Mouse (Mus musculus) left cerebral cortex, adult 2 months (tissue): ENCODE results near the gene Tesk2. TPM values are rescaled to one million over a fixed set of nuclear protein-coding genes. Genes with fewer than 3 reads are reported as not detected.
A peak's percentile ranks its signal among the peaks of the same experiment; 100 is the strongest.

Source experiments
- DNase-seq, 2 experiments: peaks; one replicate each; pipeline ENCODE4 v3.0.0; 2021 to 2022; ENCODE audit warnings: low spot score in 2 of 2, mixed read lengths in 1 of 2; ENCODE audit errors: extremely low spot score in 1 of 2
- H3K27ac ChIP-seq: fragments of 200-600 bp; 2 replicates; pipeline ENCODE4 v1.8.1; 2022
- H3K4me3 ChIP-seq: fragments of 200-600 bp; 2 replicates; pipeline ENCODE4 v1.8.1; 2022
- CTCF ChIP-seq: fragments of 200-600 bp; IDR thresholded peaks from 2 replicates; pipeline ENCODE4 v1.8.1; 2022; ENCODE audit warnings: antibody characterized with exemption, mild to moderate bottlenecking, moderate library complexity
- intact Hi-C: fragments of 180-260 bp; cut with DNase I; formaldehyde crosslinking; loops from one replicate; pipeline ENCODE4 v1.15.1; 2025
- total RNA-seq, 2 experiments: library from RNA; stranded (reverse); gene quantifications; 2 replicates each; pipeline ENCODE4 v1.2.3; 2021

Gene Tesk2
- total RNA-seq, 2 experiments from 2014 or later = 3.8 to 4.6 TPM

DNA sequence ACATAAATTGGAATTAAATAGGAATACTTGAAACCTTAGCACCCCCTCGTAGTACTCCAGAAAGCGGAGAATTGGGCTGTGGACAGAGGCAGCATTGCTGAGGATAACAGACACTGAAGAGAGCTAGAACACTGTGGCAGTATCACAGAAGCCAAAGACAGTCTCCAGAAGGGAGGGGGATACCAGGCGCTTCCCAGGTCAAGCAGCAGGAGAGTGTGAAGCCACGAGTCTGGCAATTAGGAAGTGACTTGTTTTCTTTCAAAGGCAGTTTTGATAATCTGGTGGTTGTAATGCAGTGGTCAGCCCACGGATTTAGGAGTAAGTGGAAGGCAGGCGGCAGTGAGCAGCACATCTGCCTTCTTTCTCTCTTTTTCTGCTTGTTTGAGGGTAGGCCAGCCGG lies 1.5 kb downstream of the Tesk2 start:
- no peak overlapping the region for H3K27ac ChIP-seq
- no peak for TF ChIP-seq CTCF
- intact Hi-C loops = no loop called here
- H3K4me3 ChIP-seq = peak overlapping the region; percentile 6; the same call in 1 of the 2 replicates
- DNase-seq = no peak

DNA sequence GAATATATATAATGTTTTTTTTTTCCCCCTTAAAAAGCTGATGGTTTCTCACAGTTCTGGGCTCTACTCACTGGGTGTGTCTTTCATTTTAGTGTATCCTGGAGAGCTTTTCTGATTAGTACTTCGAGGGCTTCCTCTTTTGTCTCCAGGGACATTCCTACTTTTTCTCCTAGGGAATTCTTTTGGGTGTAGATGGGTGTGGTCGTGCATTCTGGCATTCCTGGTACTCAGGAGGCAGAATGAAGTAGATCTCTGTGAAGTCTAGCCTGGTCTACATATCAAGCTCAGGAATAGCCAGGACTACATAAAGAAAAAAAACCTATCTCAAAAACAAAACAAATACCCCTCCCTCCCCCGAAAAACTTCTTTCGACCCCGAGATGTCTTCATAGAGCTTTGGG lies 4.7 kb downstream of the Tesk2 start:
- no peak for DNase-seq
- TF ChIP-seq CTCF = no peak
- Histone ChIP-seq H3K4me3 (no peak overlapping the region), H3K27ac (no peak overlapping the region)
- intact Hi-C loops = no loop called here

DNA sequence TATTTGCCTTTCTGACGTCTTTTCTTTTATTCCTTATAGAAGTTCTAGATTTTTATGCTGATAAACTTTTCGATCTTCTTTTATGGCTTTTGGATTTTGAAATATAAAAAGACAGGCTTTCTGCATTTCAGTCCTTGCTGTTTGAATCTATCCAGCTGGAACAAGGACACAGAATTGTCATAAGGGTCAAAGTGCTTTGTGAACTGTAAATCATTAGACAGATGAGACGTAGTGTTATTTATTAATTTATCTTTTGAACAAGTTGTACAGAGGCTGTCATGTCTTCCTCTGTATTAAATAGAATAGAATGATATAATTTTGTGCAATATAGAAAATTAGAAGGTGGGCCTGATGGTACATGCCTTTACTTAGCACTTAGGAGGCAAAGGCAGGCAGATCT lies 6.7 kb downstream of the Tesk2 start:
- Histone ChIP-seq H3K4me3 (no peak overlapping the region), H3K27ac (no peak overlapping the region)
- no peak for DNase-seq
- TF ChIP-seq CTCF = no peak
- intact Hi-C loops = no loop called here

DNA sequence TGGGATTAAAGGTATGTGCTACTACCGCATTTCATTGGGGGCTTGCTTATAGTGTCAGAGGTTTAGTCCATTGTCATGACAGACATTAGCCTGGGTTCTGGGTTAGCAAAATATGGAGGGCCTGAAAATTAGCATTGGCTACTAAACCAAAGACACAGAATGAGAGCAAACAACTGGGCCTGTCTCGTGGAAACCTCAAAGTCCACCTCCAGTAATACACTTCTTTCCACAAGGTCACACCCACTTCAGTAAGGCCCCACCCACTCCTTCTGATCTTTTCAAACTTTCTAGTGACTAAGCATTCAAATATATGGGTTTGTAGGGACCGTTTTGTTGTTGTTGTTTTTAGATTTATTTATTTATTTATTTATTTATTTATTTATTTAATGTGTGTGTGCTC lies 8.8 kb downstream of the Tesk2 start:
- no peak for TF ChIP-seq CTCF
- Histone ChIP-seq H3K4me3 (no peak overlapping the region), H3K27ac (no peak overlapping the region)
- no peak for DNase-seq
- intact Hi-C loops = no loop called here

DNA sequence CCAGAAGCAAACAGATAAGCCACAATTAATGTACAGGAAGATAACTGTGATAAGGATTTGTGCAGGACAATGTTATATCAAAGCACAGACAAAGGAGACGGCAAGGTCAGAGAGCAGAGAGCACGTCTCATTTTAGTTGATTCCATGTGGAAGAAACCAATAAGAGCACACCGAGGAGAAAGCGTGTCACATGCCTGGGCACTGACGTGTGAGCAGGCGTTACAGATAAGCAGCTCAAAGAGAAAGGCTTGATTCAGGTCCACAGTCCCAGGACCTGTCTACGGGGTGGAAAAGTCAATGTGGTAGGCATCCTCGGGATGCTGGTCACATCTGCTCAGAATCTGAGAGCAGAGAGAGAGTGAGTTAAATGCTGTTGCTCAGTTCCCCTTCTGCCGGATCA lies 10.3 kb downstream of the Tesk2 start:
- DNase-seq = no peak
- intact Hi-C loops = no loop called here
- Histone ChIP-seq H3K27ac (no peak overlapping the region), H3K4me3 (no peak overlapping the region)
- no peak for TF ChIP-seq CTCF

DNA sequence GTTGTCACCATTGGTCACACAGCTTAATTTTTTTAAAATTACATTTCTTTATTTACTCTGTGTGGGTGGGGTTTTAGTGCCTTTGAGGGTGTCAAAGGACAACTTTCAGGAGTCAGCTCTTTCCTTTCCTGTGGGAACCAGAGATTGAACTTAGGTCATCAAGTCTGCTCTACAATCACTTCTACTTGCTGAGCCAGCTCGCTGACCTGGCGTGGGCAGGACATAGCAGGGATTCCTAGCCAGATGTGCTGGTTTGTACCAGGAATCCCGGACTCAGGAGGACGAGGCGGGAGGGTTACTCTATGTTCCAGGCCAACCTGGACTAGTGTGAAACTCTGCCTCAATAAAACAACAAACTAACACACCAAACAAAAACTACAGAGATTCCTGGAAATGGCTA lies 11.6 kb downstream of the Tesk2 start:
- no peak for TF ChIP-seq CTCF
- no peak for DNase-seq
- intact Hi-C loops = no loop called here
- H3K27ac ChIP-seq = no peak overlapping the region
- H3K4me3 ChIP-seq = no peak overlapping the region

DNA sequence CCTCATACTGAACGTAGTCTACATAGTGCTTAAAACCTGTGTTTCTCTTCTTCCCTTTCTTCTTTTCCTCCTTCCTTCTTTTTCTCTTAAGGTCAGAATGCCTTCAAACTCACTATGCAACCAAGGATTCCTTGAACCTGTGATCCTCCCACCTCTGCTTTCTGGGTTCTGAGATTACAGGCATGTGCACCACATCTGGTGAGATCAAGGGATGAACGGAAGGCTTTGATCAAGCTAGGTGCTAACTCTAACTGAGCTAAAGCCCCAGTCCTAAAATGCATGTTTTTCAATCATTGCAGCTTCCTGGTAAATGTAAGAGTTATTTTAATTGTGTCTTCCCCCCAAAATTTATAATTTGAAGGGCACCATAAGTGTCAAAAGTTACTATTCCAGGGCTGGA lies 14.2 kb downstream of the Tesk2 start:
- no peak for DNase-seq
- intact Hi-C loops = no loop called here
- no peak overlapping the region for H3K4me3 ChIP-seq
- TF ChIP-seq CTCF = no peak
- H3K27ac ChIP-seq = no peak overlapping the region

- no peak overlapping the region for H3K4me3 ChIP-seq
- no peak for TF ChIP-seq CTCF
- no peak overlapping the region for H3K27ac ChIP-seq
- intact Hi-C loops = no loop called here
- DNase-seq = no peak
Observed at GRCm38 (mm10) chr4:116738972-116739751, 18.4 kb downstream of the Tesk2 start.

DNA sequence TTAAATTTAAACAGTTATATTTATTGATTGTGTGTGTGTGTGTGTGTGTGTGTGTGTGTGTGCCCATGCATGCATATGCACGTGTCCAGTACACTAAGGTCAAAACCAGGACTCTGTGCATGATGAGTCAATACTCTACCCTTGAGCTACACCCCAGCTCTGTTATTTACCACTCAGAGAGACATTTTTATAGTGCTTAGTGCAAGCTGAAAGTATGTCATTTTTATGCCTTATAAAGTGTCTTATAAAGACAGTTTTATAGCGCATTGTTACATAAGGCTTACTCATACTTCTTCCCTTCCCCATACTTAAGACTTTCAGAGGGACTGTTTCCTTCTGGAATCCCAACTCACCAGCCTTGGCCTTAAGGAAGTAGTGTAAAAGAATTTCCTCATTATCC lies 29.0 kb downstream of the Tesk2 start:
- Histone ChIP-seq H3K27ac (no peak overlapping the region; the same call in 1 of the 2 replicates), H3K4me3 (no peak overlapping the region)
- TF ChIP-seq CTCF = no peak
- DNase-seq = no peak
- intact Hi-C loops = no loop called here

- H3K4me3 ChIP-seq = no peak overlapping the region
- intact Hi-C loops = no loop called here
- no peak for DNase-seq
- no peak for TF ChIP-seq CTCF
- H3K27ac ChIP-seq = no peak overlapping the region
Observed at GRCm38 (mm10) chr4:116761914-116762313, 41.2 kb downstream of the Tesk2 start.

- Histone ChIP-seq H3K4me3 (no peak overlapping the region), H3K27ac (no peak overlapping the region)
- TF ChIP-seq CTCF = no peak
- DNase-seq = no peak
- intact Hi-C loops = no loop called here
Observed at GRCm38 (mm10) chr4:116764001-116764400, 43.3 kb downstream of the Tesk2 start.

DNA sequence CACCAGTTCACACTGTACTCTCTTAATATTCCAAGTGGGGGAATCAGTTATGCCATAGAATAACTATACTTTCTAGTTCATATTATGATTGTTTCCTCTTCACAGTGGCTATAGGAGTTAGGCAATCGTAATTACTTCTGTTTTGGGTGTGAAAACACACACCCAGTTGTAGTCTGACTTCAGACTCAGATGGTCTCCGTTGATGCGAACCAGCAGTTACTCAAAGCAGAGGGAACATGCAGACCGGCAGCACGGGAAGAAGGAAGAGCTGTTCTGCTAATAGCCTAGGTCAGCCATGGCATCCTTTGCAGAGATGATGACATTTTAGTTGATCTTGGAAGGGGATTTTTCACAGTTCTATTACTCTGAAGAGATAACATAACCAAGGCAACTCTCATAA lies 47.8 kb downstream of the Tesk2 start:
- intact Hi-C loops = no loop called here
- no peak for TF ChIP-seq CTCF
- Histone ChIP-seq H3K4me3 (no peak overlapping the region), H3K27ac (no peak overlapping the region)
- no peak for DNase-seq

DNA sequence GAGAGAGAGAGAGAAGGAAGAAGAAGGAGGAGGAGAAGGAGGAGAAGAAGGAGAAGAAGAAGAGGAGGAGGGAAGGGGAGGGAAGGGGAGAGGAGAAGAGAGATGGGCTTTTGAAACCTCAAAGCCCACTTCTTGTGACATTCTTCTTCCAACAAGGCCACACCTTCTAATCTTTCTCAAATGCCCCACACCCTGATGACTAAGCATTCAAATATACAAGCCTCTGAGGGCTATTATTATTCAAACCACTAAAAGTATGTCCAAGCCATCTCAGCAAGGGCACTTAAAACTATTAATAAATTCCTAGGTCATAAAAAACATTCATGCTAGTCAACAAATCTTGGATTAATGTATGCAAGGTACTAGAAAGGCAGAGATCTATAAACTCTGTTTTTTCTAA lies 48.3 kb downstream of the Tesk2 start:
- no peak for DNase-seq
- H3K27ac ChIP-seq = no peak overlapping the region
- TF ChIP-seq CTCF = no peak
- no peak overlapping the region for H3K4me3 ChIP-seq
- intact Hi-C loops = no loop called here
